Mouse (Mus musculus) ES-E14 (cell line): Measurements from ENCODE around the gene Ap5s1.

Experiments used
- CHD2 ChIP-seq: IDR thresholded peaks from 2 replicates; pipeline ENCODE4 v1.6.1; 2014; ENCODE audit warnings: mild to moderate bottlenecking, low read depth, low read length, inconsistent platforms
- MAFK ChIP-seq: IDR thresholded peaks from 2 replicates; pipeline ENCODE4 v1.6.1; 2014; ENCODE audit warnings: mild to moderate bottlenecking, low read depth, low read length, inconsistent platforms; ENCODE audit not compliant: insufficient read depth
- ZNF384 ChIP-seq: IDR thresholded peaks from 2 replicates; pipeline ENCODE4 v1.6.1; 2012; ENCODE audit warnings: low read depth, low read length, inconsistent platforms

GRCm38 (mm10) chr2:131168914-131169313 lies 38.0 kb upstream of the Ap5s1 start:
- TF ChIP-seq ZNF384 (no peak), CHD2 (no peak), MAFK (no peak)
